Mouse (Mus musculus): ENCODE data around the gene Enah. TPM values are rescaled to one million over a fixed set of nuclear protein-coding genes. Genes with fewer than 3 reads are reported as not detected.

Enah gene
- polyA plus RNA-seq, 1 experiment = 126 TPM

- no peak overlapping the region for H3K27ac ChIP-seq (ENCODE audit: insufficient read depth, low read length)
Observed at GRCm38 (mm10) chr1:181980017-181980719, 39.6 kb downstream of the Enah start.

GRCm38 (mm10) chr1:181975510-181975909, 44.3 kb downstream of the Enah start:
- no peak for TF ChIP-seq CTCF (IDR thresholded peaks at IDR 0.05; ENCODE audit: borderline replicate concordance, insufficient read depth, low read length)
- TF ChIP-seq POLR2A (IDR thresholded peaks at IDR 0.05; ENCODE audit: low read depth, low read length) = no peak
- no peak overlapping the region for H3K27ac ChIP-seq (ENCODE audit: insufficient read depth, low read length)

More at GRCm38 (mm10) chr1:181980017-181980719, 39.6 kb downstream of the Enah start:
- Histone ChIP-seq H3K4me3 (ENCODE audit: insufficient read depth, low read length) (no peak overlapping the region), H3K4me1 (ENCODE audit: control insufficient read depth, insufficient read depth, low read length) (peaks cover 4% of the 10 kb centered on the region; the same call in 1 of the 2 replicates)
- TF ChIP-seq CTCF (IDR thresholded peaks at IDR 0.05; ENCODE audit: borderline replicate concordance, insufficient read depth, low read length) = no peak
- TF ChIP-seq POLR2A (IDR thresholded peaks at IDR 0.05; ENCODE audit: low read depth, low read length) = no peak

GRCm38 (mm10) chr1:181974897-181975296, 44.9 kb downstream of the Enah start:
- peaks cover 4% of the 10 kb centered on the region; the same call in 1 of the 2 replicates for H3K4me1 ChIP-seq (ENCODE audit: control insufficient read depth, insufficient read depth, low read length)
- no peak overlapping the region for H3K27ac ChIP-seq (ENCODE audit: insufficient read depth, low read length)
- TF ChIP-seq CTCF (IDR thresholded peaks at IDR 0.05; ENCODE audit: borderline replicate concordance, insufficient read depth, low read length) = no peak
- H3K4me3 ChIP-seq (ENCODE audit: insufficient read depth, low read length) = no peak overlapping the region

More at GRCm38 (mm10) chr1:181975510-181975909, 44.3 kb downstream of the Enah start:
- Histone ChIP-seq H3K4me1 (ENCODE audit: control insufficient read depth, insufficient read depth, low read length) (peaks cover 4% of the 10 kb centered on the region; the same call in 1 of the 2 replicates), H3K4me3 (ENCODE audit: insufficient read depth, low read length) (no peak overlapping the region)

- no peak overlapping the region for H3K27ac ChIP-seq (ENCODE audit: insufficient read depth, low read length)
- TF ChIP-seq CTCF (IDR thresholded peaks at IDR 0.05; ENCODE audit: borderline replicate concordance, insufficient read depth, low read length) (no peak), POLR2A (IDR thresholded peaks at IDR 0.05; ENCODE audit: low read depth, low read length) (no peak)
Observed at GRCm38 (mm10) chr1:181965277-181965676, 54.5 kb downstream of the Enah start.

GRCm38 (mm10) chr1:181963827-181964226, 56.0 kb downstream of the Enah start:
- no peak overlapping the region for H3K4me3 ChIP-seq (ENCODE audit: insufficient read depth, low read length)
- TF ChIP-seq POLR2A (IDR thresholded peaks at IDR 0.05; ENCODE audit: low read depth, low read length) (no peak), CTCF (IDR thresholded peaks at IDR 0.05; ENCODE audit: borderline replicate concordance, insufficient read depth, low read length) (no peak)
- H3K27ac ChIP-seq (ENCODE audit: insufficient read depth, low read length) = no peak overlapping the region

More at GRCm38 (mm10) chr1:181965277-181965676, 54.5 kb downstream of the Enah start:
- no peak overlapping the region for H3K4me3 ChIP-seq (ENCODE audit: insufficient read depth, low read length)
- H3K4me1 ChIP-seq (ENCODE audit: control insufficient read depth, insufficient read depth, low read length) = peaks cover 10% of the 10 kb centered on the region

GRCm38 (mm10) chr1:181963351-181963750, 56.4 kb downstream of the Enah start:
- no peak overlapping the region for H3K27ac ChIP-seq (ENCODE audit: insufficient read depth, low read length)
- TF ChIP-seq CTCF (IDR thresholded peaks at IDR 0.05; ENCODE audit: borderline replicate concordance, insufficient read depth, low read length) (no peak), POLR2A (IDR thresholded peaks at IDR 0.05; ENCODE audit: low read depth, low read length) (no peak)
- no peak overlapping the region for H3K4me3 ChIP-seq (ENCODE audit: insufficient read depth, low read length)
- H3K4me1 ChIP-seq (ENCODE audit: control insufficient read depth, insufficient read depth, low read length) = peaks cover 10% of the 10 kb centered on the region

More at GRCm38 (mm10) chr1:181963827-181964226, 56.0 kb downstream of the Enah start:
- H3K4me1 ChIP-seq (ENCODE audit: control insufficient read depth, insufficient read depth, low read length) = peaks cover 10% of the 10 kb centered on the region

GRCm38 (mm10) chr1:181960383-181960782, 59.4 kb downstream of the Enah start:
- H3K4me1 ChIP-seq (ENCODE audit: control insufficient read depth, insufficient read depth, low read length) = peaks cover 10% of the 10 kb centered on the region

GRCm38 (mm10) chr1:181958392-181958791, 61.4 kb downstream of the Enah start:
- H3K4me1 ChIP-seq (ENCODE audit: control insufficient read depth, insufficient read depth, low read length) = peaks cover 6% of the 10 kb centered on the region
- TF ChIP-seq CTCF (IDR thresholded peaks at IDR 0.05; ENCODE audit: borderline replicate concordance, insufficient read depth, low read length) (no peak), POLR2A (IDR thresholded peaks at IDR 0.05; ENCODE audit: low read depth, low read length) (no peak)
- H3K27ac ChIP-seq (ENCODE audit: insufficient read depth, low read length) = no peak overlapping the region
- H3K4me3 ChIP-seq (ENCODE audit: insufficient read depth, low read length) = no peak overlapping the region

More at GRCm38 (mm10) chr1:181960383-181960782, 59.4 kb downstream of the Enah start:
- no peak for TF ChIP-seq CTCF (IDR thresholded peaks at IDR 0.05; ENCODE audit: borderline replicate concordance, insufficient read depth, low read length)
- Histone ChIP-seq H3K27ac (ENCODE audit: insufficient read depth, low read length) (no peak overlapping the region), H3K4me3 (ENCODE audit: insufficient read depth, low read length) (no peak overlapping the region)

- Histone ChIP-seq H3K4me3 (ENCODE audit: insufficient read depth, low read length) (no peak overlapping the region), H3K4me1 (ENCODE audit: control insufficient read depth, insufficient read depth, low read length) (peaks cover under 1% of the 10 kb centered on the region; the same call in 1 of the 2 replicates), H3K27ac (ENCODE audit: insufficient read depth, low read length) (no peak overlapping the region)
- TF ChIP-seq CTCF (IDR thresholded peaks at IDR 0.05; ENCODE audit: borderline replicate concordance, insufficient read depth, low read length) (no peak), POLR2A (IDR thresholded peaks at IDR 0.05; ENCODE audit: low read depth, low read length) (no peak)
Observed at GRCm38 (mm10) chr1:181957736-181958135, 62.1 kb downstream of the Enah start.

- no peaks in the 10 kb centered on the region for H3K4me1 ChIP-seq (ENCODE audit: control insufficient read depth, insufficient read depth, low read length)
- H3K4me3 ChIP-seq (ENCODE audit: insufficient read depth, low read length) = no peak overlapping the region
- no peak for TF ChIP-seq POLR2A (IDR thresholded peaks at IDR 0.05; ENCODE audit: low read depth, low read length)
- TF ChIP-seq CTCF (IDR thresholded peaks at IDR 0.05; ENCODE audit: borderline replicate concordance, insufficient read depth, low read length) = no peak
- H3K27ac ChIP-seq (ENCODE audit: insufficient read depth, low read length) = no peak overlapping the region
Observed at GRCm38 (mm10) chr1:181953547-181953946, 66.2 kb downstream of the Enah start.

Measured in embryonic fibroblast, embryonic 13.5 days (primary cell).